ENCODE assay signal across 31 mouse cellular contexts in genomic region chr12:26211423-26211822, GRCm38 (mm10).
DNase-seq lines count a peak whose midpoint lies in the region; ATAC-seq and TF ChIP-seq lines count a peak whose summit lies in the region.
"Had no signal": no experiment of that assay in that cellular context is flagged by ENCODE, and none has a peak within 500 bp of the region (broad histone marks: within the 10 kb centered on the region; RNA-seq: fewer than 3 reads in every experiment).

No protein-coding gene starts in this region.

- H3K4me1 ChIP-seq in forebrain, postnatal 0 days (ENCODE audit: insufficient read depth): peaks cover 13% of the 10 kb centered on the region
- H3K4me1 ChIP-seq in forebrain, embryonic 10.5 days: peaks cover 17% of the 10 kb centered on the region
- H3K4me1 ChIP-seq in lung, embryonic 14.5 days (ENCODE audit: insufficient read depth): no peaks in the 10 kb centered on the region
- H3K4me1 ChIP-seq: embryonic facial prominence, embryonic 15.5 days; intestine, embryonic 15.5 days; limb, embryonic 15.5 days; liver, embryonic 13.5 days had no signal

- no peaks in the 10 kb centered on the region for H3K27me3 ChIP-seq in forebrain, postnatal 0 days (ENCODE audit: insufficient read depth, low read length)
- 0 out of 2 replicates have a peak, but pooled peaks cover 4% of the 10 kb centered on the region for H3K27me3 ChIP-seq in forebrain, embryonic 10.5 days (ENCODE audit: poor library complexity, severe bottlenecking)
- no peaks in the 10 kb centered on the region for H3K27me3 ChIP-seq in lung, embryonic 14.5 days (ENCODE audit: insufficient read depth, low read length)
- H3K27me3 ChIP-seq: embryonic facial prominence, embryonic 15.5 days; hindbrain, embryonic 12.5 days; intestine, embryonic 15.5 days; limb, embryonic 15.5 days; liver, embryonic 13.5 days; neural tube, embryonic 15.5 days had no signal

- no peak for TF ChIP-seq CTCF in forebrain, postnatal 0 days (IDR thresholded peaks at IDR 0.05; ENCODE audit: low read depth)
- TF ChIP-seq CTCF in lung, embryonic 14.5 days (IDR thresholded peaks at IDR 0.05; ENCODE audit: low read depth): no peak

- H3K4me3 ChIP-seq in forebrain, postnatal 0 days (ENCODE audit: low read depth, low read length): no peak overlapping the region
- H3K4me3 ChIP-seq in forebrain, embryonic 10.5 days: no peak overlapping the region
- no peak overlapping the region for H3K4me3 ChIP-seq in lung, embryonic 14.5 days (ENCODE audit: low read depth, low read length)
- H3K4me3 ChIP-seq: embryonic facial prominence, embryonic 10.5 days; embryonic facial prominence, embryonic 15.5 days; gastrocnemius, adult 2 months; hindbrain, embryonic 12.5 days; intestine, embryonic 15.5 days; left cerebral cortex, adult 2 months; limb, embryonic 10.5 days; limb, embryonic 15.5 days; liver, embryonic 13.5 days; neural tube, embryonic 15.5 days had no signal

- H3K27ac ChIP-seq in forebrain, postnatal 0 days (ENCODE audit: low read depth, low read length): no peak overlapping the region
- no peak overlapping the region for H3K27ac ChIP-seq in forebrain, embryonic 10.5 days
- H3K27ac ChIP-seq in lung, embryonic 14.5 days (ENCODE audit: low read depth): no peak overlapping the region
- H3K27ac ChIP-seq: embryonic facial prominence, embryonic 10.5 days; embryonic facial prominence, embryonic 15.5 days; gastrocnemius, adult 2 months; hindbrain, embryonic 12.5 days; hindbrain, postnatal 0 days; intestine, embryonic 15.5 days; left cerebral cortex, adult 2 months; limb, embryonic 10.5 days; limb, embryonic 15.5 days; liver, embryonic 13.5 days; neural tube, embryonic 15.5 days had no signal

- peak; percentile 92 for ATAC-seq in forebrain, postnatal 0 days
- ATAC-seq in lung, embryonic 14.5 days (ENCODE audit: insufficient read depth): no peak
- ATAC-seq: CD4-positive, CD25-positive, alpha-beta regulatory T cell, adult 4 months; hindbrain, postnatal 0 days; intestine, embryonic 15.5 days had no signal

- H3K36me3 ChIP-seq in forebrain, postnatal 0 days (ENCODE audit: insufficient read depth): no peaks in the 10 kb centered on the region
- H3K36me3 ChIP-seq in forebrain, embryonic 10.5 days (replicated peaks): no peaks in the 10 kb centered on the region
- H3K36me3 ChIP-seq in lung, embryonic 14.5 days (ENCODE audit: insufficient read depth): no peaks in the 10 kb centered on the region
- H3K36me3 ChIP-seq: embryonic facial prominence, embryonic 10.5 days; embryonic facial prominence, embryonic 15.5 days; hindbrain, embryonic 12.5 days; intestine, embryonic 15.5 days; limb, embryonic 10.5 days; limb, embryonic 15.5 days; liver, embryonic 13.5 days; neural tube, embryonic 15.5 days had no signal

- 31% methylated on average over 10 of the region's 10 CpGs for WGBS in forebrain, postnatal 0 days
- WGBS in forebrain, embryonic 10.5 days: 76% methylated on average over 10 of the region's 10 CpGs
- WGBS in lung, embryonic 14.5 days: 59% methylated on average over 10 of the region's 10 CpGs

- H3K9me3 ChIP-seq in forebrain, postnatal 0 days (ENCODE audit: low read length): no peaks in the 10 kb centered on the region
- no peaks in the 10 kb centered on the region for H3K9me3 ChIP-seq in forebrain, embryonic 10.5 days
- no peaks in the 10 kb centered on the region for H3K9me3 ChIP-seq in lung, embryonic 14.5 days (ENCODE audit: low read depth, low read length)
- H3K9me3 ChIP-seq: embryonic facial prominence, embryonic 10.5 days; embryonic facial prominence, embryonic 15.5 days; hindbrain, embryonic 12.5 days; intestine, embryonic 15.5 days; limb, embryonic 10.5 days; limb, embryonic 15.5 days; liver, embryonic 13.5 days; neural tube, embryonic 15.5 days had no signal

- no peak overlapping the region for H3K9ac ChIP-seq in forebrain, postnatal 0 days
- H3K9ac ChIP-seq in lung, embryonic 14.5 days: no peak overlapping the region
- H3K9ac ChIP-seq: embryonic facial prominence, embryonic 15.5 days; hindbrain, embryonic 12.5 days; intestine, embryonic 15.5 days; limb, embryonic 15.5 days; liver, embryonic 13.5 days; neural tube, embryonic 15.5 days had no signal

- peak; percentile 82 for DNase-seq in forebrain, postnatal 0 days
- DNase-seq in forebrain, embryonic 10.5 days (ENCODE audit: extremely low spot score, low spot score): no peak
- peak; percentile 11 for DNase-seq in lung, embryonic 14.5 days
- DNase-seq in lung, postnatal 14 days: no peak
- peak; percentile 35 for DNase-seq in right cerebral cortex, postnatal 4 days
- DNase-seq in right cerebral cortex, postnatal 36 days (ENCODE audit: low spot score in 2 of 2): no peak
- DNase-seq in adrenal gland, adult 8-10 months: no peak
- DNase-seq: adrenal gland, postnatal 25 days; cerebellum, adult 8-10 months; cerebellum, postnatal 25 days; gastrocnemius, adult 2 months; gastrocnemius, postnatal 36 days; heart, adult 18-20 months; heart, postnatal 36 days; kidney, adult 2 months; kidney, postnatal 36 days; liver, embryonic 13.5 days; lung, adult 18-20 months; lung, postnatal 10 days; thymus, postnatal 4 days had no signal

- H3K4me2 ChIP-seq in forebrain, postnatal 0 days (ENCODE audit: low read depth): no peak overlapping the region
- no peak overlapping the region for H3K4me2 ChIP-seq in lung, embryonic 14.5 days
- H3K4me2 ChIP-seq: embryonic facial prominence, embryonic 15.5 days; heart, embryonic 11.5 days; hindbrain, embryonic 12.5 days; intestine, embryonic 15.5 days; limb, embryonic 15.5 days; liver, embryonic 13.5 days; neural tube, embryonic 15.5 days had no signal

Comparison
In these comparisons a context has a peak if more than half of its experiments do, and no peak if none do; other contexts are left out.
1. DNase-seq: peak in forebrain, postnatal 0 days (single experiment), lung, embryonic 14.5 days (single experiment) and right cerebral cortex, postnatal 4 days (single experiment); none in forebrain, embryonic 10.5 days (single experiment), lung, postnatal 14 days (single experiment), right cerebral cortex, postnatal 36 days (0 of 2) and adrenal gland, adult 8-10 months (single experiment).